Mouse (Mus musculus): Measurements from ENCODE around the gene Ap3b1. TPM values are rescaled to one million over a fixed set of nuclear protein-coding genes. Genes with fewer than 3 reads are reported as not detected.

The Ap3b1 gene
- polyA plus RNA-seq, 1 experiment from 2014 or later, result 25.9 TPM

DNA sequence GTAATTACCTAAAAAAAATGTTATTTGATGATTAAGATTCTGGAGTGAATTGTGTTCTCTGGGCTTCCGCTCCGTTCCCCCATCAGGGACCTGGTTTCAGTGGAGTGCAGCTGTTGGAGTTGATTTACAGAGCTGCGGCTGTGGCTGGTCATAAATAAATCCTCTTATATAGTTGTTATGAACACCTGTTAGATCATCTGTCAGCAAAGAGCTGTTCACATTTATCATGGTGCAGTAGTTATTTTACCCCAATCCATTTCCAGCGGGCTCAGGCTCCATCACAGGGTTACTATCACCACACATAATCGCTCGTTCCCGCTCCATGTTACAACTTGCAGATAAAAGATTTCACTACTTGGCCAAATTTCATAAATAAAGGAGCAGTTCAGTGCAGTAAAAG is 215.1 kb downstream of the Ap3b1 start:
- Histone ChIP-seq H3K4me1 (no peaks in the 10 kb centered on the region), H3K4me2 (no peak overlapping the region), H3K4me3 (no peak overlapping the region), H3K27ac (no peak overlapping the region), H3K36me3 (no peaks in the 10 kb centered on the region), H3K9ac (no peak overlapping the region), H3K27me3 (replicated peaks) (peaks cover 24% of the 10 kb centered on the region; the same call in 1 of the 2 replicates), H3K9me3 (replicated peaks) (no peaks in the 10 kb centered on the region)
- no peak for ATAC-seq
- WGBS (ENCODE audit: insufficient replicate concordance), result 86% methylated on average over 7 of the region's 7 CpGs

DNA sequence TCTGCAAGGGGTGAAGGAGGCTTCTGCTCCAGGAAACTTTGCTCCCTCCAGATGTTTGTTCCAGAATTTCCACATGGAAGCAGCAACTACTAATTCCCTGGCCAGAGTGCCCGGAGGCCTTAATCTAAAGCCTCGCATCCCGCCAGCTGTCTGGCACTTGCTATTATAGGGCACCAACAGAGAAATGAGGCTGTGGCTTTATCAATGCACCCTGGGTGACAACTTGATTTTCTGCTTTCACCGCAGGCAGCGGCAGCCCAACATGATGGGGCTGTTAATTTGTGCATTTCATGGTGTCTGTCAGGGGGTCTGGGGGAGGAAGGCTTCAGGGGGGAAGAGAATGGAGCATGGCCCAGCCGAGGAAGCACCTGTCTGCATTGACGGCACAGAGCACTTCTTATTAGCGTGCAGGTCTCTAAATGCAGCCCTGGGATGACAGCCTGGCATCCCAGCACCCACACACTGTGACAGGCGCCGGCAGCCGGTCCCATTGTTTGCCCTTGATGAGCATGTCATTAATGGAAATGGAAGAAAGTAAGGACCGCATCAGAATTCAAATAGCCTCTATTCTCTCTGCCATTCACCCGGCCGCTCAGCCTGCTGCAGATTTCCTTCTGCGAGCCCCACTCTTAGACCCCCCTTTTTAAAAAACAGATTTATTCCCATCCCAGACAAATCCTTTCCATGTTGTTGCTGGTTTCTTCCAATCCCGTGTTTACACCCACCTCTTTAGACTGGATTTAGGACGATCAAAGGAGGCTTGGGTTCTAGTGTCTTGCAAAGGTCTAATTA is 217.0 kb downstream of the Ap3b1 start:
- Histone ChIP-seq H3K4me1 (no peaks in the 10 kb centered on the region), H3K27ac (no peak overlapping the region), H3K27me3 (replicated peaks) (peaks cover 24% of the 10 kb centered on the region; the same call in 1 of the 2 replicates), H3K36me3 (no peaks in the 10 kb centered on the region), H3K9me3 (replicated peaks) (no peaks in the 10 kb centered on the region), H3K4me2 (no peak overlapping the region), H3K9ac (no peak overlapping the region), H3K4me3 (no peak overlapping the region)
- ATAC-seq, result no peak
- 51% methylated on average over 17 of the region's 17 CpGs for WGBS (ENCODE audit: insufficient replicate concordance)

DNA sequence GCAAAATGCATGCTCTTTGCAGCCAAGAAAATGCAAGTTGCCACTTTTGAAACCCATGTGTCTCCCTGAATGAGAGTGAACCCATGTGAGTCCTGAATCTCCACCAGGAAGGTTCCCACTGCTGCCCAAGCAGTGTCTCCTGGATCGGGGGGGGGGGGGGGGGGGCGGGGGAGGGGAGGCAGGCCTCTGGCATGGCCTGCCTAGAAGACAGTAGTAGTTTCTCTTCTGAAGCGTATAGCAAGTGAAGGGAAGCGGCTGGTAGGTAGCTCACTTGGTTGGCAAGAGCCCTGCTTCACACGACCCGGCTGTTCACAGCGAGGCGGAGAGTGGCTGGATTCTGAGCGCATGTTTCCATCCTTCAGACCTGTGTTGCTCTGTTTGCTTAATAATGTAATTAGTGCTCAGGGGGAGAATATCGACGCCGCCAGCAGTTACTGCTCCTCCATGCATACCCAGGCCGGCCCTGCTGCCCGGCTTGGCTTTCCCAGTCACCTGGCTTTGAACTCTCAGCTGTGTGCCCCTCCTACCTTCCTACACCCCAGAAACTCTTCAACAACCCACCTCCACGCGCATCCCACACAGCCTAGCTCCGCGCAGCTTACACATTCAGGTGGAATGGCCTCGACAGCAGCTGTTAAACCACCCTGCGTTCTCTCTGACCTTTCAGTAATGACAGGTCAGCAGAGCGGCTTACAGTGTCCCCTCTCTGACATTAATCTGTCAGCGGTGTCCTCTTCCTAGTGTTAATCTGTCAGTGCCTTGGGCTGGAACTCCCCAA is 217.8 kb downstream of the Ap3b1 start:
- no peak for ATAC-seq

DNA sequence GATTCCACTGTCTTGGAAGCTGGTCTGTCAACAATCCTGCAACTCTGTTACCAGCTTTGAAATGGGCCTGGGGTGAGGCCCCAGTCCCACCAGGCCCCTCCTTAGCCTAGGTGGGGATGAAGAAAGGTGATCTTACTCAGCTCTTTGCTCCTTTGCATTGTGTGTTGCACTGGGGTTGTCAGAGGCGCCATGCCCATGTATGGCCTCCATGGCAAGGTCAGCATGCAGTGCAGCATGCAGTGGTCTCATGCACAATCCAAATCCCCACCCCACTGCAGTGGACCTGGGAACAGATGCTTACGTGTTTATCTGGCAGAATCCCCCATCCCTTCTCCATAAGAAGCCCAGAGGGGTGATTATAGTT is 218.4 kb downstream of the Ap3b1 start:
- no peak overlapping the region for H3K27ac ChIP-seq
- no peaks in the 10 kb centered on the region for H3K4me1 ChIP-seq
- ATAC-seq, result no peak
- H3K27me3 ChIP-seq (replicated peaks), result peaks cover 24% of the 10 kb centered on the region; the same call in 1 of the 2 replicates
- no peaks in the 10 kb centered on the region for H3K9me3 ChIP-seq (replicated peaks)
- no peak overlapping the region for H3K9ac ChIP-seq
- no peak overlapping the region for H3K4me3 ChIP-seq
- no peaks in the 10 kb centered on the region for H3K36me3 ChIP-seq
- WGBS (ENCODE audit: insufficient replicate concordance), result 64% methylated on average over 2 of the region's 2 CpGs
- no peak overlapping the region for H3K4me2 ChIP-seq

More for the DNA sequence above, 217.8 kb downstream of the Ap3b1 start:
- no peak overlapping the region for H3K27ac ChIP-seq
- H3K4me3 ChIP-seq, result no peak overlapping the region
- H3K27me3 ChIP-seq (replicated peaks), result peaks cover 24% of the 10 kb centered on the region; the same call in 1 of the 2 replicates
- no peaks in the 10 kb centered on the region for H3K4me1 ChIP-seq
- no peak overlapping the region for H3K4me2 ChIP-seq
- H3K9ac ChIP-seq, result no peak overlapping the region
- H3K36me3 ChIP-seq, result no peaks in the 10 kb centered on the region
- 57% methylated on average over 22 of the region's 22 CpGs for whole genome bisulfite sequencing (ENCODE audit: insufficient replicate concordance)
- H3K9me3 ChIP-seq (replicated peaks), result no peaks in the 10 kb centered on the region

DNA sequence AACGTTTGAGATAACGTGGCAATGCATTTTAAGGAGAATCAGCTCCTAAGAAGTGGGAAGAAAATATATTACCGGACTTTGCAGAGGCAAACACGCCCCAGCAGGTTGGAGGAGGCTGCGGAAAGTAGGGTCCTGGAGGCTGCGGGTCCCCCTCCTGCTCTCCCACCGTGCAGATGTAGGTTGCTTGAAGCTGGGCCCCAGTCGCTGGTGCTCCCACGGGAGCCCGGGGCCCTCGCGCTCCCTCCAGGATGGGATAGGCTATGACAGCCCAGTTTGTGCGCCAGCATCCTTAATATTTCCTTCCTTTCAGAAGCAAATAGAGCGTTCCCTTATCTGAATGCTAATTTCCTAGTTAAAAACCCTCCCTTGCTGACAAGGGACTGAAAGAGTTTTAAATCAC is 236.5 kb downstream of the Ap3b1 start:
- WGBS (ENCODE audit: insufficient replicate concordance), result 7% methylated on average over 14 of the region's 14 CpGs
- no peaks in the 10 kb centered on the region for H3K9me3 ChIP-seq (replicated peaks)
- no peak overlapping the region for H3K9ac ChIP-seq
- no peak overlapping the region for H3K4me3 ChIP-seq
- no peak for ATAC-seq
- no peak overlapping the region for H3K4me2 ChIP-seq
- no peak overlapping the region for H3K27ac ChIP-seq
- peaks cover 5% of the 10 kb centered on the region; the same call in 1 of the 2 replicates for H3K4me1 ChIP-seq
- peaks cover 81% of the 10 kb centered on the region for H3K27me3 ChIP-seq (replicated peaks)
- H3K36me3 ChIP-seq, result no peaks in the 10 kb centered on the region

DNA sequence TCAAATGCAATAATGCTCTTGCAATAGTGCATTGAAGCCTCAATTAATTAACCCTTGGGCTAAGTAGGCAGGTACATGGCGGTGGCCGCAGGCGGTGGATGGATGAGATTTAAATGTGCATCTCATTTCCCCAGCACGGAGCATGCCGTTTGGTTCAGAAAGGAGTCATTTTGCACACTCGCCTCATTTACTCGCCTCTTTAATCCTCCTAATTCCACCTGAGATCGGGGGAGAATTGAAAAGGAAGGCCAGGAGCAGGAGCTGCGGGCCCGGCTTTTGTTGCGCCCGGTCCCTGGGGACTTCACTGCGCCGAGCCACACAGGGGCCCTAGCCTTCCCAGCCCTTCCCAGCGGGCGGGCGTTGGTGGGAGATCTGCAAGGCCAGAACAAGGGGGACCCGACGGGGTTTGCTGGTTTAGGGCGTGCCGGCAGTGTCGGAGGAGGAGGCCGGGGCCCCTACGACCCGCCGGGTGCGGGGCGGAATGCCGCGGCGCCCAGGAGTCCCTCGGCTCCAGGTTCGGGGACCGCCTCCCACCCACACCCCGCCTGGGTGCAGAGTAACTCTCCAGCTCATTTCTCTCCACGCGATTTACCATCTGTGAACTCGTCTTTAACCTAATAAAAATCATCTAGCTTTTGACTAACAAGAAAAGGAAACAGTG is 237.1 kb downstream of the Ap3b1 start:
- peak overlapping the region; percentile 23 for H3K4me3 ChIP-seq
- no peaks in the 10 kb centered on the region for H3K9me3 ChIP-seq (replicated peaks)
- peaks cover 81% of the 10 kb centered on the region for H3K27me3 ChIP-seq (replicated peaks)
- no peak overlapping the region for H3K27ac ChIP-seq
- H3K4me1 ChIP-seq, result peaks cover 5% of the 10 kb centered on the region; the same call in 1 of the 2 replicates
- H3K36me3 ChIP-seq, result no peaks in the 10 kb centered on the region
- no peak for ATAC-seq
- H3K4me2 ChIP-seq, result peak overlapping the region; percentile 46
- 5% methylated on average over 38 of the region's 38 CpGs for WGBS (ENCODE audit: insufficient replicate concordance)
- no peak overlapping the region for H3K9ac ChIP-seq

DNA sequence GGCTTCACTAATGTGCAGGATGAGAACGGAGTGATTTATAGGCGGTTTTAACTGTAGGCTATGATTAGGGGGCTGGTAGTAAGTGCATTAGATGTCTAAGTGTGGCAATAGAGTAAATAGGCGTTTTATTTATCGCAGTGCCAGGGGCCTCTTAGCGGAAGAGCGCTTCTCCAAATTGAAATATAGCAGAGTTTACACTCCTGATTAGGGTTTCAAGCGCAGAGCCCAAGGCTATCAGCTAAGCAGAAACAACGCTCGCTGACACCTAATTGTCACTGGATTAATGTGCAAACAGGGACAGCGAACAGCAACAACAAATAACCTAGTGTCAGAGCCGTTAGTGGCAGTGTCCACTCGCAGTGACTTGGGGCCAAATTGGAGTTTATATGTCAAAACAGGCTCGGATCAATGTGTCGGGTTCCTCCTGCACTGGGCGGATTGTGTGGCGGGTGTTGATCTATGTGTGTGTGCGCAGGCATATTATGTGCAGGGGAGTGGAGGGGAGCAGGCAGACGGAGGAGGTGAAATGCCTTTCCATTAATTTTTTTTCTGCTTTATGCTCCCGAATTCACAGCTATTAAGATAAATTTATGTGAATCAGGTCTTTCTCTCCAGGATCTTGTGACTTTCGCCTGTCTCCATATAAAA is 237.8 kb downstream of the Ap3b1 start:
- H3K27me3 ChIP-seq (replicated peaks), result peaks cover 85% of the 10 kb centered on the region
- H3K36me3 ChIP-seq, result no peaks in the 10 kb centered on the region
- peaks cover 5% of the 10 kb centered on the region; the same call in 1 of the 2 replicates for H3K4me1 ChIP-seq
- H3K4me2 ChIP-seq, result peak overlapping the region; percentile 46
- peak overlapping the region; percentile 23; the same call in 1 of the 2 replicates for H3K4me3 ChIP-seq
- 14% methylated on average over 20 of the region's 20 CpGs for WGBS (ENCODE audit: insufficient replicate concordance)
- H3K9ac ChIP-seq, result no peak overlapping the region
- H3K27ac ChIP-seq, result no peak overlapping the region
- ATAC-seq, result no peak
- no peaks in the 10 kb centered on the region for H3K9me3 ChIP-seq (replicated peaks)

DNA sequence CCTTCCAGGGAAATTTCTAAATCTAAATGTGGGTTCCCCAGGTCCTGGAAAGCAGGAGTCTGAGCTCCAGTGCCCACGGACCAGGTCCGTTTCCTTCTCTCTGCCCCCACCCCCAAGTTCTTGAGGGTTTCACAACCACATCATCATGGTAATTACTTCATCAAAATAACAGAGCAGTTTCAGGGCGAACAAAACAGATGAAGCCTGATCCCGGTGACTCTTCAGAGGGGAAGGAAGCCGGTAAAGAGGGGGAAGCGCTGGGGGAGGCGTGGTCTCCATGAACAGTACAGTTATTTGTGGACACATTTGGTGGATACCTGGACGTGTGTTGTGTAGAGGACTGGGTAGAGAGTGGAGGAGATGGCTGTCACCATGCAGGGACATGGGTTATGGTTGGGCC is 241.0 kb downstream of the Ap3b1 start:
- Histone ChIP-seq H3K27me3 (replicated peaks) (peaks cover 75% of the 10 kb centered on the region), H3K4me2 (no peak overlapping the region), H3K4me3 (no peak overlapping the region), H3K9me3 (replicated peaks) (no peaks in the 10 kb centered on the region), H3K4me1 (peaks cover 5% of the 10 kb centered on the region; the same call in 1 of the 2 replicates), H3K27ac (no peak overlapping the region), H3K9ac (no peak overlapping the region), H3K36me3 (no peaks in the 10 kb centered on the region)
- WGBS (ENCODE audit: insufficient replicate concordance), result 29% methylated on average over 8 of the region's 8 CpGs
- no peak for ATAC-seq

DNA sequence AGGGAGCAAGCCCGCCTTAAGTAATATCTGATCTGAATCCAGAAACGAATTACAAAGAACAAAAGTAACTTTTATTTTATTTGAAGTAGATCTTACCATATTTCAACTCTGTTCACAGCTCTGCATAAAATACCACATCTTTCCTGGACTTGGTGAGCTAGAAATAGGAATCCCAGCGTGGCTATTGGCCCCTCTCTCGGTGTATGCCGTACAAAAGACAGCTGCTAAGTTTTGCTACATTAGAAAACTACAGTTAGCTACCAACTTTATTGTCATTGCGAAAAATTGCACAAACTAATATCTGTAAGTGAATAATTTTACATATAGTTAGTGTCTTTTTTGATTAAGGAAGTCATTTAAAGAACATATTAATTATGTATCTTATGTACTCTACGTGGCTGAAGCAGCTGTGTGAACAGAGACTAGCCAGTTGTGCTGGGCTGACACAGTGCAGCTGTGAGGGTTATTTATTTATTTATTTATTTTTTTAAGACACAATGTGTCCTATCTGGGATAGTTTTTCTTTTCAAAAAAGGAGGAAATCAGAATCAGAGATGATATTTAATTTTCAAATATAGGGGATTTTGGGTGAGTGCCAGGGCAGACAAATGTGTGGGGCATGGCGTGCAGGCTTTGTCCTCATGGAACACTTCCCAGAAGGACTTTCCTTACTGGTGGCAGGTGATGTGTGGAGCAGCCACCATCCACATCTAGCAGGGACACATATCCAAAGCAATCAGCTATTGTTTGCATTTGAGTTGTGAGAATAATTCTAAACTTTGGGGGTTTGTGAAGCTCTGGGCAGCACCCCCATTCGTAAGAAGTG is 248.5 kb downstream of the Ap3b1 start:
- Histone ChIP-seq H3K27me3 (replicated peaks) (peaks cover 29% of the 10 kb centered on the region), H3K9ac (no peak overlapping the region), H3K36me3 (no peaks in the 10 kb centered on the region), H3K9me3 (replicated peaks) (no peaks in the 10 kb centered on the region), H3K4me3 (no peak overlapping the region), H3K27ac (no peak overlapping the region), H3K4me1 (no peaks in the 10 kb centered on the region), H3K4me2 (no peak overlapping the region)
- WGBS (ENCODE audit: insufficient replicate concordance), result 69% methylated on average over 9 of the region's 9 CpGs
- ATAC-seq, result no peak

DNA sequence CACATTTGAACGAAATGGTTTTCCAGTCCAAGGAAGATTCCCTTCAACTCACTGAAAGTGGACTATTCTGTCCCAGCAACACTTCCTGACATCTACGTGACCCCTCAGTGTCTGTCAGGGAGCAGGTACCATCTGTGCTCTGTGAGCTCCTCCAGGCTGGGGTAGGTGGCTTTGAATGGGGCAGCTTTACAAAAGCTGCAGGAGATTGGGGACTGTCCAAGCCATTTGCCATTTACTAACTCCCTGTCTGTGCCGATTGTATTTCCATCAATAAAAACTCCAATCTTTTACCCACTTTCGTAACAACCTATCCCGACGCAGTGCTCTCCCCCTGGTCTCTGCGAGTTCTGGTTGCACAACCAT is 249.1 kb downstream of the Ap3b1 start:
- H3K9me3 ChIP-seq (replicated peaks), result no peaks in the 10 kb centered on the region
- H3K27ac ChIP-seq, result no peak overlapping the region
- 57% methylated on average over 7 of the region's 7 CpGs for WGBS (ENCODE audit: insufficient replicate concordance)
- no peaks in the 10 kb centered on the region for H3K36me3 ChIP-seq
- H3K4me2 ChIP-seq, result no peak overlapping the region
- peaks cover 24% of the 10 kb centered on the region for H3K27me3 ChIP-seq (replicated peaks)
- H3K4me3 ChIP-seq, result no peak overlapping the region
- no peak overlapping the region for H3K9ac ChIP-seq
- H3K4me1 ChIP-seq, result no peaks in the 10 kb centered on the region
- ATAC-seq, result no peak

DNA sequence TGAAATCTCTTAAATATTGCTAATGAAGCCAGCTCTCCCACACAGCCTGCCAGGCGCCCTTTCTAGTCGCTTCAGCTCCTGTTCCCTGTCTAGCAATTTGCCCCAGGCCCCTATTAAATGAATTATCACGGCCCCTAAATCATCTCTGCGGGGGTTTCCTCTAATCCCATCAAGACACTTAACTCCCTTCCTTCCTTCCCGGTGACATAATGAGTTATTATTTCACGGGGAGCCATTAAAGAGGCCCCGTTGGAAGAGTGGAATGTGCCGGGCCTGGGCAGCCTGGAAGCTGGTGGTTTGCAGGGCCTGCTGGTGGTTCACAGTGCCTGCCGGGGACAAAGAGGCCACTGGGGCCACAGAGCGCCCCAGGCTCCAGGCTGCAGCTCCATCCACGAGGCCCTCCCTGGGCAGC is 249.7 kb downstream of the Ap3b1 start:
- WGBS (ENCODE audit: insufficient replicate concordance), result 27% methylated on average over 11 of the region's 11 CpGs

More for the DNA sequence above, 249.7 kb downstream of the Ap3b1 start:
- Histone ChIP-seq H3K36me3 (no peaks in the 10 kb centered on the region), H3K9ac (no peak overlapping the region), H3K4me1 (no peaks in the 10 kb centered on the region), H3K27me3 (replicated peaks) (peaks cover 18% of the 10 kb centered on the region), H3K4me2 (no peak overlapping the region), H3K9me3 (replicated peaks) (no peaks in the 10 kb centered on the region), H3K27ac (no peak overlapping the region), H3K4me3 (no peak overlapping the region)
- no peak for ATAC-seq

Data from liver, embryonic 12.5 days (tissue).